ENCODE assay signal across 20 mouse cellular contexts in the genomic region with DNA sequence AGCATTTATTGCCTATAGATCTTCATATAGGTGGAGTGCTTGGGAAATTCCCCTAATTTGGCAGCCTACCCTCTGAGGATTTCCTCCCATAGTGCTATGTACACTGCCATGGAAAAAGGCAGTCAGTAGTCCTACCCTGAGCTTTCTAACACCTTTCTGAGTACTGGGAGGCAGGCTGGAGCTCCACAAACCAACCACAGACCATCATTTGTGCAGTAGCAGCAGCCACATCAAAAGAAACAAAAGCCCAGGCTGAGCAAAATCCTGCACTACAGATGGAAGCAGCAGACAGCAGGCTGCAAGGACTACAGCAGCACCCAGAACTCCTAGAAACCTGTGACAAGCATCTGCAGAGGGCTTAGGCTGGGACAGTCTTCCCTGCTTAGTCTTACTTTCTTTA. TPM values are rescaled to one million over a fixed set of nuclear protein-coding genes. Genes with fewer than 3 reads are reported as not detected.
DNase-seq lines count a peak whose midpoint lies in the region.
"Had no signal": no experiment of that assay in that cellular context is flagged by ENCODE, and none has a peak within 500 bp of the region (broad histone marks: within the 10 kb centered on the region; RNA-seq: fewer than 3 reads in every experiment).

No protein-coding gene starts in this region.

- peak; percentile 29 for DNase-seq in heart, adult 11 months
- no peak for DNase-seq in heart, postnatal 10 days
- DNase-seq in thymus, adult 18-20 months, result peak; percentile 41 to 65
- peak; percentile 63 for DNase-seq in thymus, postnatal 25 days
- no peak for DNase-seq in layer of hippocampus, postnatal 36 days
- DNase-seq in heart, postnatal 25 days (ENCODE audit: low spot score), result no peak
- no peak for DNase-seq in frontal cortex, postnatal 10 days (ENCODE audit: low spot score in 2 of 2)
- DNase-seq: adrenal gland, adult 2 months; adrenal gland, postnatal 36 days; cerebellum, adult 18-20 months; cerebellum, postnatal 14 days; heart, postnatal 36 days; kidney, adult 11 months; kidney, postnatal 25 days; liver; lung, adult 2 months; lung, postnatal 10 days; retina, postnatal 1 day; right cerebral cortex, postnatal 4 days had no signal

- intact Hi-C loops in heart, postnatal 10 days (cut with DNase I), result no loop called here
- intact Hi-C loops in heart, postnatal 25 days (cut with DNase I), result no loop called here

RNA-seq across cellular contexts. Expression of a gene that starts 27.9 kb away (rescaled TPM):
- under 1 TPM; 0.07 to 0.22 TPM for total RNA-seq in heart, postnatal 10 days (2021)
- not detected for total RNA-seq in layer of hippocampus, postnatal 36 days (2021)
- under 1 TPM; 0.16 to 0.31 TPM for total RNA-seq in heart, postnatal 25 days (2021)
- total RNA-seq: layer of hippocampus, postnatal 25 days had no signal

Comparison
In these comparisons a context has a peak if more than half of its experiments do, and no peak if none do; other contexts are left out.
1. DNase-seq: peak in heart, adult 11 months (single experiment), thymus, adult 18-20 months (2 of 2) and thymus, postnatal 25 days (single experiment); none in heart, postnatal 10 days (0 of 2), layer of hippocampus, postnatal 36 days (0 of 2), heart, postnatal 25 days (single experiment) and frontal cortex, postnatal 10 days (0 of 2).